Mouse (Mus musculus): ENCODE measurements around the gene Chaf1a.
"Not testable (repeated sequence)": the region's sequence is repeated elsewhere in the genome, so short reads cannot be mapped to it uniquely, and the experiment has no call there.

Gene Chaf1a

DNA sequence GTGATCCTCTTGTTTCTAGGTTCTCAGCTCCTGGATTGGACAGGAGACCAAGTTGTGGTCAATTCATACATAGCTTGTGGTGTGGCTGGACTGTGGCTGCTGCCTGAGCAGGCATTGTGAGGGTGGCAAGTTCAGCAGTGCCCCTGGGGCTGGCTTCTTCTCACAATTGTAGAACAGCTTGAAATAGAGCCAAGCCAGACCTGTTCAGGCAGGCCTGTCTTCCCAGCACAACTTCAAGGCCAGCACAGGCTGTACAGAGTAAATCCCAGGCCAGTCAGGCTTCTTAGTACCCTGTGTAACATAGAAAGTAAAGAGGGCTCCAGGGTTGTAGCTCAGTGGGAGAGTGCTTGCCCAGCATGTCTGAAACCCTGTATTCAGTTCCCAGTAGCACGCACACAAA lies 52.6 kb downstream of the Chaf1a start:
- peak; percentile 21 to 47 for DNase-seq

DNA sequence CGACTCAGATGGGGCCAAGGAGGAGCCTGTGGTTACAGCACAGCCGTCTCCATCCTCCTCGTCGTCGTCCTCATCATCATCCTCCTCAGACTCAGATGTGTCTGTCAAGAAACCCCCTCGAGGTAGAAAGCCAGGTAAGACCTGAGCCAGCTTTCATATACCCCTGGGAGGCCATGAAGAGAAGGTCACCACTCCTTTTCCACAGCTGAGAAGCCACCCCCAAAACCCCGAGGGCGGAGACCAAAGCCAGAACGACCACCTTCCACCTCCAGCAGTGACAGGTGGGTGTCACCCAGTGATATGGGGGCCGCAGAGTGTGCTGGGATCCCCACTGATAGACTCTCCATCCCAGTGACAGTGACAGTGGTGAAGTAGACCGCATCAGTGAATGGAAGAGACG lies 56.6 kb downstream of the Chaf1a start:
- no peak for DNase-seq

- DNase-seq, result no peak
These were observed 57.9 kb downstream of the Chaf1a start for GRCm38 (mm10) chr17:56098180-56098579.

- DNase-seq, result no peak
These were observed 58.7 kb downstream of the Chaf1a start for GRCm38 (mm10) chr17:56098711-56099572.

DNA sequence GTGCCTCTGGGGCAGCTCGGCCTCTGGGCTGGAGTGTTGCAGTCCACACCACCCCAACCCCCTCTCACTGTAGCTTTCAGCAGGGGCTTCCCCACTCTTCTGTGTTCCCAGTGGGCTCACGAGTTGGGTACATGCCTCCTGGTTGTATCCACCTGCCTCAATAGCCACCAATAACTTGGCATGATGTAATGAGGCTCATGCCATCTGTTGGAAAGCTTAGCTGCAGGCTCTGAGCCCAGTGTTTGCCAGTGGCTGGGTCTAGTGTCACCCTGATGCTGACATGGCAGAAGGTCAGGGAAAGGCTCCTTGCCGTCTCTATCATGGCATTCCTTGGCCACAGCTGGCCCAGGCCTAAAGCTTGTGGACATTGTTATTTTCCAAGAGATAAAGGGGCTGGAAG lies 60.6 kb downstream of the Chaf1a start:
- no peak for DNase-seq

GRCm38 (mm10) chr17:56102158-56102557 lies 61.9 kb downstream of the Chaf1a start:
- no peak for DNase-seq

DNA sequence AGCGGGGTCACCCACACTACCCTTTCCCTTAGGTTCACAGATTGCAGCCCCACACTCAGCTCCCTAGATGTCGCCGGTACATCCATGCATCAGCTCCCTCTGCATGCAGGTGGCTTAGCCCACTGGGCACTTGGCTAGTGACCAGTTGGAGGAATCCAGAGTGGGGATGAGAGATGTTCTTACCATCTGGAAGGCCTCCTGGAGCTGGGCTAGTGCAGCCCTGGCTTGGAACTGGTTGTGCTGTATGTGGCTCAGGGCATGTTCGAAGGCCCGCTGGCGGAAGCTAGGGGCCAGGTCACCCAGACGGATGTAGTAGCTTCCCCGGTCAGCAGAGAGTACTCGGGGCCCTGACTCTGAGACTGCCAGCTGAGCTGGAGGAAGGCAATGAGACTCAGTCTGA lies 62.7 kb downstream of the Chaf1a start:
- DNase-seq, result no peak

- no peak for DNase-seq
These were observed 63.4 kb downstream of the Chaf1a start for GRCm38 (mm10) chr17:56103465-56104285.

DNA sequence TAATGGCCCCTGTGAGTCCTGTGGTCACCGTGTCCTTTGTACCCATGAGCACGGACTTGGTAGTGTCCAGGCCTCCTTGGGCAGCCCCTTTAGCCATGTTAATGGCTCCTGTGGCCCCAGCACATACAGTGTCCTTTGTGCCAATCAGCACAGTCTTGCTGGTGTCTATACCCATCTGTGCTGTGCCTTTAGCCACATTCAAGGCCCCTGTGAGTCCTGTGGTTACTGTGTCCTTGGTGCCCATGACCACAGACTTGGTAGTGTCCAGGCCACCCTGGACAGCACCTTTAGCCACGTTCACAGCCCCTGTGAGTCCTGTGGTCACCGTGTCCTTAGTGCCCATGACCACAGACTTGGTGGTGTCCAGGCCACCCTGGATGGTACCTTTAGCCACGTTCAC lies 64.6 kb downstream of the Chaf1a start:
- not testable (repeated sequence) for DNase-seq

DNA sequence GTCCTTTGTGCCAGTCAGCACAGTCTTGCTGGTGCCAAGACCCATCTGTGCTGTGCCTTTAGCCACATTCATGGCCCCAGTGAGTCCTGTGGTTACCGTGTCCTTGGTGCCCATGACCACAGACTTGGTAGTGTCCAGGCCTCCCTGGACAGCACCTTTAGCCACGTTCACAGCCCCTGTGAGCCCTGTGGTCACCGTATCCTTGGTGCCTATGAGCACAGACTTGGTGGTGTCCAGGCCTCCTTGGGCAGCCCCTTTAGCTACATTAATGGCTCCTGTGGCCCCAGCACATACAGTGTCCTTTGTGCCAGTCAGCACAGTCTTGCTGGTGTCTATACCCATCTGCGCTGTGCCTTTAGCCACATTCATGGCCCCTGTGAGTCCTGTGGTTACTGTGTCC lies 66.2 kb downstream of the Chaf1a start:
- not testable (repeated sequence) for DNase-seq

DNA sequence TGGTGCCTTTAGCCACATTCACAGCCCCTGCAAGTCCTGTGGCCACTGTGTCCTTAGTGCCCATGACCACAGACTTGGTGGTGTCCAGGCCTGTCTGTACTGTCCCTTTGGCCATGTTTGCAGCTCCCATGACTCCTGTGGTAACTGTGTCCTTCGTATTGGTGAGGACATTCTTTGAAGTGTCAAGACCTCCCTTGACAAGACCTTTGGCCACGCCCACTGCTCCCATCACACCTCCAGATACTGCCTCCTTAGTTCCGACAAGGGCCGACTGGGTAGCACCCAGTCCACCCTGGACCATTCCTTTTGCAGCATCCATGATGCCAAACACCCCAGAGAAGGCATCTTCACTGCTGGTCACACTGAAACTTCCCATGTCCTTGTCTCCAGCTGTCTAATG lies 66.7 kb downstream of the Chaf1a start:
- DNase-seq, result no peak

GRCm38 (mm10) chr17:56107736-56108135 lies 67.5 kb downstream of the Chaf1a start:
- DNase-seq, result no peak

GRCm38 (mm10) chr17:56108334-56109044 lies 68.2 kb downstream of the Chaf1a start:
- DNase-seq, result peak in 1 of 2 experiments; percentile 39

DNA sequence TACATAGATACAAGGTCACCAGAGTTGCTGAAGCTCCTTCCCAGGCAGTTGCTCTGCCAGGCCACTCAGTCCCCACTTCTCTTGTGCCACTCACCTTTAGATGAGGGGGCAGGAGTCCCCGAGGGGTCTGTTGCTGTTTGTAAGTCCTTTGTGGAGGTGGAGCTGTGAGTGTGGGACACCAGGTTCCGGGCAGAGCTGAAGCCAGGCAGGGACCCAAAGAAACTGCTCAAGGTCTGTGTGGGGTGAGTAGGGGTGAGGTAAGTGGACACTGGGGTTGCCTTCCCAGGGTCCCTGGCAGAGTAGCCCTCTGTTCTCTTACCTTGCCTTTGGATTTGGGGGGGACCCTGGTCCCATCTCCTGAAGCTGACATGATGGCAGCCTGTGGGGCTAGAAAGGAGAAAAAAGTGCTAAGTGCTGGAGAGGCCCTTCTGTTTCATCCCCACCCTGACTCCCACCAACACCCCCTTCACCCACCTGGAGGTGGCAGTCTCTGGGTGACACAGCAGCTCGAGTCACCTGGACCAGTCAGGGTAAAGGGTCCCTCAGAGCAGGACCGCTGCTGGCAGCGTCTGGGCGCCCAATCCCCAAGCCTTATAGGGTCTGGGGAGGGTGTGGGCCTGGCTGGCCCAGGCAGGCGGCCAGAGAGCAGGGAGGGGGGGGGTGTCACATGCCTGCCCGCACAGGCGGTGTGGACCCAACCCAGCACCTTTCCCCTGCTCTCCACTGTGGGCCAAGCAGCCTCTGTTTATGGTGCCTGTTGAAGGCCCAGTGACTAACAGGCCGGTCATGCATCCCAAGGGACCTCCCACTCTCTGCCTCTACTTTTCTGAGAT lies 69.2 kb downstream of the Chaf1a start, which contains the start of gene Plin4:
Plin4 (minus strand) TSS at position 585 of the 833 bp plus-strand sequence.
- DNase-seq, result no peak

DNA sequence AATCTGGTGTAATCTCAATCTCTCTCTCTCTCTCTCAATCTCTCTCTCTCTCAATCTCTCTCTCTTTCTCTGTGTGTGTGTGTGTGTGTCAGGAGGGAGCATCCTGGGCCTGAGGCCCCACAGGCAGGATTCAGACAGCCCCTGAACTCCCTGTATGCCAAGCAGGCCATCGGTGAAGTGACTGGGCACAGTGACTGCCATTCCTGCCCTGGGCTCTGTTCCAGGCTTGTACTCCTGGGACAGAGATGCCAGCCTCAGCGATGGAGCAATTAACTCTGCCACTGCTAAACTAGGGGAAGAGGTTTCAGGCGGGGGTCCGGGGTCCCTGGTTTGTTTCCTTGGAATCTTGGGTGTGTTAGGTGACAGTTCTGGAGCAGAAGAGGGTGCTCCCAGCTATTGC lies 70.3 kb downstream of the Chaf1a start:
- no peak for DNase-seq

DNA sequence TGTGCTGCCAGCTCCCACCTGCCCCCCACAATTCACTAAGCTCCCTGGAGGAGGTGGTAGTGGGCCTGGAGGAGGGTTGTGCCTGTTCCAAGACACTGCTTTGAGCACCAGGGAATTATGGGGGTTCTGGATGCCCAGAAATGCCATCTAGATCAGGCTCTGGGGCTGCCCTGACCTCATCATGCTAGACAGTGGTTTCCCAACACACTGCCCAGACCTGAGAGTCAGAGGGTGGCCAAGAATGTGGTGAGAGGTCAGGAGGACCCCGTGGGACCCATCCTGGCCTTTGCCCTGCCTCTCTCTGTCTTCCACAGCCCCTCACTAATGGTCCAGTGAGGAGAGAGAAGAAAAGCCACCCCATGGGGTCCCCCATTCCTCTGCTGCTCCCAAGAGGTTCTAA lies 70.8 kb downstream of the Chaf1a start:
- DNase-seq, result no peak

GRCm38 (mm10) chr17:56111864-56112263 lies 71.6 kb downstream of the Chaf1a start:
- DNase-seq, result peak; percentile 66 to 82

- no peak for DNase-seq
These were observed 72.5 kb downstream of the Chaf1a start for GRCm38 (mm10) chr17:56112743-56113142.

DNA sequence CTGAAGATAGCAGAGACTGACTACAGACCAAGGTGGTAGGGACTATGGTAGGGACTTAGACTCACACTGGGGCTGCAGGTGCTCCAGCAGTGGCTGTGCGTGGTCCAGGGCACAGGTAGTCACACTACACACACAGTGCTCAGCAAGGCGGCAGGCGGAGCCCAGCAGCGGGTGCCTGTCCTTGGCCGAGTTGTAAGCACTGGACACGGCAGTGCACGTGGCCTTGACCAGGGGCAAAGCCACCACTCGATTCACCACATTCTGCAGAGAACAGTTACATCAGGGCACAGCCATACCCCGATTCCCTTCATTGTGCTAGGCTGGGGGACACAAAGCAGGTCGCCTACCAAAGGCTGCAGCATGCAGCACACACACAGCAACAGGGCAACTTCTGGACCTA lies 76.0 kb downstream of the Chaf1a start:
- DNase-seq, result no peak

GRCm38 (mm10) chr17:56117251-56117710 lies 77.0 kb downstream of the Chaf1a start, which contains the start of gene Plin5:
TSS of gene Plin5 (minus strand) at chr17:56117596.
- DNase-seq, result peak; percentile 88 to 92

DNA sequence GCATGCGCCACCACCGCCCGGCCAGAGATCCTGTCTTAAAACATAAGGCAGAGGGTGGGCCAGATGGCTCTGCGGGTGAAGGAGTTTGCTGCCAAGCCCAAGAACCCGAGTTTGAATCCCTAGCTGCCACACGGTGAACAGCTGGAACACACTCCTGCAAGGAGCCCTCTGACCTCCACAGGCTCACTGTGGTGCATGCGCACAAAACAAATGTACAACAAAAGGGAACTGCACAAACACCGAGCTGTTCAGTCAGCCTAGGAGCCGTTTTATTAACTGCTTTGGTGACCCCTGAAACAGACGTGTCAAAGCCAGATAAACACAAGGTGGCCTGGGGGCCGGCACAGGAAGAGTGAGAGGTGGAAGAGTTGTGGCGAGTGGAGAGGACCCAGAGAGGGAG lies 79.2 kb downstream of the Chaf1a start:
- DNase-seq, result no peak

Data from kidney, postnatal 36 days (tissue).